Mouse (Mus musculus) limb, embryonic 12.5 days (tissue): ENCODE data around the gene Gm45717. TPM values are rescaled to one million over a fixed set of nuclear protein-coding genes. Genes with fewer than 3 reads are reported as not detected.
A peak's percentile ranks its signal among the peaks of the same experiment; 100 is the strongest.

Source experiments
- ATAC-seq: fragments of 200-750 bp; cut with Nextera tagmentation; 2 replicates; pipeline ENCODE4 v1.8.0; 2017; ENCODE audit warnings: low read depth, moderate TSS enrichment; ENCODE audit not compliant: insufficient number of reproducible peaks, insufficient read depth, low FRiP score, low TSS enrichment
- H3K27ac ChIP-seq: fragments of 300-500 bp; sonication (generic); 2 replicates; pipeline ENCODE4 v1.5.1; 2016; ENCODE audit warnings: mild to moderate bottlenecking, moderate library complexity
- H3K27me3 ChIP-seq: fragments of 300-500 bp; sonication (generic); 2 replicates; pipeline ENCODE4 v1.6.1; 2016; ENCODE audit warnings: mild to moderate bottlenecking, moderate library complexity
- H3K36me3 ChIP-seq: fragments of 300-500 bp; sonication (generic); 2 replicates; pipeline ENCODE4 v1.6.1; 2016; ENCODE audit warnings: mild to moderate bottlenecking, moderate library complexity
- H3K4me1 ChIP-seq: fragments of 300-500 bp; sonication (generic); replicated peaks from 2 replicates; pipeline ENCODE4 v1.6.1; 2016
- H3K4me2 ChIP-seq: fragments of 300-500 bp; sonication (generic); 2 replicates; pipeline ENCODE4 v1.6.1; 2016; ENCODE audit warnings: mild to moderate bottlenecking, moderate library complexity
- H3K4me3 ChIP-seq: fragments of 300-500 bp; sonication (generic); replicated peaks from 2 replicates; pipeline ENCODE4 v1.5.1; 2016; ENCODE audit warnings: mild to moderate bottlenecking
- H3K9ac ChIP-seq: fragments of 300-500 bp; sonication (generic); replicated peaks from 2 replicates; pipeline ENCODE4 v1.6.1; 2016; ENCODE audit warnings: mild to moderate bottlenecking, moderate library complexity
- H3K9me3 ChIP-seq: fragments of 300-500 bp; sonication (generic); 2 replicates; pipeline ENCODE4 v1.6.1; 2016; ENCODE audit warnings: mild to moderate bottlenecking, moderate library complexity
- WGBS: fragments of 180-500 bp; shearing (Covaris S2); methylation state at CpG from one replicate; pipeline ENCODE4 v1.1.7; 2016; 5-methylcytosine and 5-hydroxymethylcytosine counted together
- polyA plus RNA-seq: library from polyadenylated mRNA; unstranded; fragments of >200 nt; fragmentation: Nextera tagmentation; extraction: Ambion mirVana; gene quantifications from 2 replicates; pipeline ENCODE4 v1.2.1, GENCODE M21; 2016

Gene Gm45717
- polyA plus RNA-seq, 1 experiment from 2014 or later: not detected

GRCm38 (mm10) chr7:140967862-140968591 is 12.3 kb upstream of the Gm45717 start:
- no peaks in the 10 kb centered on the region; the same call in 1 of the 2 replicates for H3K27me3 ChIP-seq
- H3K9ac ChIP-seq: no peak overlapping the region
- H3K4me3 ChIP-seq: peak overlapping the region; percentile 18
- peak overlapping the region; percentile 85 for H3K27ac ChIP-seq
- H3K36me3 ChIP-seq: no peaks in the 10 kb centered on the region
- no peaks in the 10 kb centered on the region for H3K9me3 ChIP-seq
- H3K4me1 ChIP-seq: peaks cover 45% of the 10 kb centered on the region
- ATAC-seq: peak; percentile 73
- H3K4me2 ChIP-seq: peak overlapping the region; percentile 48
- WGBS: 5% methylated on average over 14 of the region's 14 CpGs

DNA sequence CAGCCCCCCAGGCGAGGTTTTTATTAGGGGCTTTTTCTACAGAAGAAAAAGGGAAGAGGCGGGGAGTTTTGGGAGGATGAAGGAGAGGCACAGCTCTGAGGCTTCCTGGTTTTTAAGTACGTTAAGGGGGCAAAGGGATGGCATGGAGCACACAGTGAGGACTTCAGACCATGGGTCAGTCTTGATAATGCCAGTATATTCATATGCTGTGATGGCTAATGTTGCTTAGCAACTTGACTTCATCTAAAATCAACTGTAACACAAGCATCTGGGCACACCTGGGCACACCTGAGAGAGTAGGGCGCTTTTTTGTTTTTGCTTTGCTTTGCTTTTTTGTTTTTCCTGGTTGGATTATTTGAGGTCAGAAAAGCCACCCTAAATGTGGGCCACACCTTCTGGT is 11.2 kb upstream of the Gm45717 start, which contains the start of gene Ifitm1:
TSS of gene Ifitm1 (plus strand) at position 301 of the 400 bp plus-strand sequence.
- no peak for ATAC-seq
- Histone ChIP-seq H3K36me3 (no peaks in the 10 kb centered on the region), H3K4me2 (peak within 1 kb of the TSS; percentile 48), H3K9ac (no peak within 1 kb of the TSS), H3K4me3 (peak within 1 kb of the TSS; percentile 18), H3K4me1 (peaks cover 44% of the 10 kb centered on the region), H3K27ac (peak within 1 kb of the TSS; percentile 85), H3K27me3 (no peaks in the 10 kb centered on the region; the same call in 1 of the 2 replicates), H3K9me3 (no peaks in the 10 kb centered on the region)
- 80% methylated on average over 4 of the region's 4 CpGs for WGBS

DNA sequence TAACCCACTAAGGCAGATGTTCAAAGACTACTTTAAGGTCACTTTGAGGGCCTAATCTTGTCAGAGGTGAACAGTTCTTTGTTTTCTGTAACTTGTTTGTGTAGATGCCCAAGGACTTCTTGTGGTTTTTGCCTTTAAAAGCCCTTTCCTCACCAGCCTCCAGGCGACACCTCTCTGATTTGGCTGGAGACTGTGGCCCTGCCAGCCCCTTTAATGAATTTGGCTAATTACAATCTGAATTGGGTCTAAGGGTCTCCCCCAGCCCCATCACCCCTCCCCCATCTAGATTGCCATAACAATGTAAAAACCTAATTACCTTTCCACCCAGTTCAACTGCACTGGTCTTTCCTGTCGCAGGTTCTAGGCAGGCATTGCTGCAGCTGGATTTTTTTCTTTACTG is 7.0 kb upstream of the Gm45717 start:
- no peaks in the 10 kb centered on the region for H3K9me3 ChIP-seq
- WGBS: 56% methylated on average over 2 of the region's 2 CpGs
- H3K4me3 ChIP-seq: no peak overlapping the region
- no peak overlapping the region for H3K9ac ChIP-seq
- peaks cover 8% of the 10 kb centered on the region for H3K4me1 ChIP-seq
- H3K27me3 ChIP-seq: no peaks in the 10 kb centered on the region
- H3K36me3 ChIP-seq: no peaks in the 10 kb centered on the region
- no peak overlapping the region for H3K4me2 ChIP-seq
- no peak for ATAC-seq
- H3K27ac ChIP-seq: no peak overlapping the region

- Histone ChIP-seq H3K4me3 (no peak overlapping the region), H3K9ac (no peak overlapping the region), H3K27me3 (no peaks in the 10 kb centered on the region), H3K4me1 (peaks cover 9% of the 10 kb centered on the region), H3K9me3 (no peaks in the 10 kb centered on the region), H3K27ac (no peak overlapping the region), H3K36me3 (no peaks in the 10 kb centered on the region), H3K4me2 (no peak overlapping the region)
- WGBS: 83% methylated on average over 2 of the region's 2 CpGs
- no peak for ATAC-seq
Measured at GRCm38 (mm10) chr7:140961416-140961815, 5.7 kb upstream of the Gm45717 start.

DNA sequence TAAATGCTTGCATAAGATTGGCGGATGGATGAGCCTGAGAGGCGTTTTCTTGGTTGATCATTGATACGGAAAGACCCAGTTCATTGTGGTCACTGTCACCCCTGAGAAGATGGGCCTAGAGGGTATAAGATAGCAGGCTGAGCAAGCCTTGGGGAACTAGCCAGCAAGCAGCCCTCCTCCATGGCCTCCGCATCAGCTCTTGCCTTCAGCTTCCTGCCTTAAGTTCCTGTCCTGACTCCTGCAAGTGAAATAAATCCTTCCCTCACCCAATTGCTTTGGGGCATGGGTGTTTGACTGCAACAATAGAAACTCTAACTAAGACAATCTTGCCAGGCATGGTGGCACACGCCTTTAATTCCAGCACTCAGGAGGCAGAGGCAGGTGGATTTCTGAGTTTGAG is 4.3 kb upstream of the Gm45717 start:
- ATAC-seq: no peak
- no peak overlapping the region for H3K27ac ChIP-seq
- H3K9me3 ChIP-seq: no peaks in the 10 kb centered on the region
- 83% methylated on average over 5 of the region's 5 CpGs for WGBS
- H3K4me2 ChIP-seq: no peak overlapping the region
- H3K27me3 ChIP-seq: no peaks in the 10 kb centered on the region
- H3K9ac ChIP-seq: no peak overlapping the region
- peaks cover 15% of the 10 kb centered on the region for H3K4me1 ChIP-seq
- H3K36me3 ChIP-seq: no peaks in the 10 kb centered on the region
- H3K4me3 ChIP-seq: no peak overlapping the region

- Histone ChIP-seq H3K27ac (no peak overlapping the region), H3K4me2 (no peak overlapping the region), H3K27me3 (no peaks in the 10 kb centered on the region), H3K9me3 (no peaks in the 10 kb centered on the region), H3K9ac (no peak overlapping the region), H3K4me1 (peaks cover 20% of the 10 kb centered on the region), H3K36me3 (no peaks in the 10 kb centered on the region), H3K4me3 (no peak overlapping the region)
- WGBS: 8% methylated on average over 9 of the region's 9 CpGs
- no peak for ATAC-seq
Measured at GRCm38 (mm10) chr7:140959181-140959901, 3.6 kb upstream of the Gm45717 start.

- Histone ChIP-seq H3K4me3 (peak overlapping the region; percentile 64; the same call in 1 of the 2 replicates), H3K4me2 (peak overlapping the region; percentile 70), H3K27ac (peak overlapping the region; percentile 94), H3K4me1 (peaks cover 47% of the 10 kb centered on the region), H3K9me3 (no peaks in the 10 kb centered on the region), H3K36me3 (peaks cover 13% of the 10 kb centered on the region; the same call in 1 of the 2 replicates), H3K9ac (no peak overlapping the region), H3K27me3 (no peaks in the 10 kb centered on the region)
- WGBS: 22% methylated on average over 6 of the region's 6 CpGs
- no peak for ATAC-seq
Measured at GRCm38 (mm10) chr7:140956556-140956869, 776 bp upstream of the Gm45717 start.

DNA sequence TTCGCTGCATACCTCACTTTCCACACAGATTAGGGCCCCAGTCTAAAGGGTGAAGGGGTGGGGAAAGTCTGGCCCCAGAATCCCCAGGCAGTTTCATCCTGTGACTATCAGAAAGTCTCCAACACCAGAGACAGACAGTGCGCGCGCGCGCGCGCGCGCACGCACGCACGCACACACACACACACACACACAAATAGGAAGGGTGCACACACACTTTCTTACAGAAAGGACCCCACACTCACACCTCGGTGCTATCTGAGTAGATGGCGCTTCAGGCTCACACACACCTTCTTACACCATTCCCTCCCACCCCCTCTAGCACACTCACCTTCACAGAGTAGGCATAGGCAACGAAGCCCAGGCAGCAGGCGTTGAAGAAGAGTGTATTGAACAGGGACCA is 395 bp downstream of the Gm45717 start:
- ATAC-seq: peak; percentile 7; the same call in 1 of the 2 replicates

GRCm38 (mm10) chr7:140954733-140955071 is 1.0 kb downstream of the Gm45717 start:
- Histone ChIP-seq H3K27me3 (no peaks in the 10 kb centered on the region), H3K36me3 (peaks cover 20% of the 10 kb centered on the region; the same call in 1 of the 2 replicates), H3K9me3 (no peaks in the 10 kb centered on the region), H3K4me3 (peak overlapping the region; percentile 64), H3K4me1 (peaks cover 65% of the 10 kb centered on the region), H3K4me2 (peak overlapping the region; percentile 70), H3K9ac (peak overlapping the region; percentile 75), H3K27ac (peak overlapping the region; percentile 94; the same call in 1 of the 2 replicates)
- 2% methylated on average over 9 of the region's 9 CpGs for WGBS
- ATAC-seq: no peak

More for the DNA sequence above, 395 bp downstream of the Gm45717 start:
- peak overlapping the region; percentile 70 for H3K4me2 ChIP-seq
- peak overlapping the region; percentile 94 for H3K27ac ChIP-seq
- peaks cover 13% of the 10 kb centered on the region; the same call in 1 of the 2 replicates for H3K36me3 ChIP-seq
- H3K27me3 ChIP-seq: no peaks in the 10 kb centered on the region
- peaks cover 59% of the 10 kb centered on the region for H3K4me1 ChIP-seq
- 8% methylated on average over 17 of the region's 17 CpGs for WGBS
- H3K9ac ChIP-seq: peak overlapping the region; percentile 75
- H3K9me3 ChIP-seq: no peaks in the 10 kb centered on the region
- peak overlapping the region; percentile 64 for H3K4me3 ChIP-seq

GRCm38 (mm10) chr7:140953800-140954732 is 1.7 kb downstream of the Gm45717 start:
- Histone ChIP-seq H3K27me3 (no peaks in the 10 kb centered on the region), H3K4me3 (peak overlapping the region; percentile 64), H3K4me1 (peaks cover 68% of the 10 kb centered on the region), H3K4me2 (peak overlapping the region; percentile 70), H3K27ac (0 out of 2 replicates have a peak overlapping the region, but pooled peaks have one; percentile 94), H3K9me3 (no peaks in the 10 kb centered on the region), H3K9ac (peak overlapping the region; percentile 75), H3K36me3 (peaks cover 26% of the 10 kb centered on the region)
- 60% methylated on average over 15 of the region's 15 CpGs for WGBS
- no peak for ATAC-seq
